Mouse (Mus musculus) CH12.LX (cell line): ENCODE results near the gene Nmnat2. TPM values are rescaled to one million over a fixed set of nuclear protein-coding genes. Genes with fewer than 3 reads are reported as not detected.

Experiments used
- DNase-seq: peaks from one replicate; pipeline ENCODE4 v3.0.0-alpha.2; 2013; ENCODE audit errors: extremely low read depth
- H3K27ac ChIP-seq: 2 replicates; pipeline ENCODE4 v1.5.1; 2012; ENCODE audit warnings: low read depth, mild to moderate bottlenecking, control low read depth, moderate library complexity; ENCODE audit not compliant: insufficient read depth
- H3K27me3 ChIP-seq: replicated peaks from 2 replicates; pipeline ENCODE3; 2012; ENCODE audit warnings: inconsistent platforms
- H3K36me3 ChIP-seq, 2 experiments: replicated peaks in 1 of 2; 2 replicates each; pipeline versions ENCODE3 to v1.6.1; 2012; ENCODE audit warnings: inconsistent platforms in 1 of 2, low read length in 1 of 2, mild to moderate bottlenecking in 1 of 2, mixed read lengths in 1 of 2, moderate library complexity in 1 of 2; ENCODE audit not compliant: control insufficient read depth in 1 of 2, insufficient read depth in 1 of 2
- H3K4me1 ChIP-seq, 2 experiments: 2 replicates each; pipeline ENCODE4 v1.6.1; 2012; ENCODE audit warnings: inconsistent platforms in 1 of 2, moderate library complexity in 1 of 2; ENCODE audit not compliant: insufficient read depth in 2 of 2, control insufficient read depth in 1 of 2
- H3K4me2 ChIP-seq: 2 replicates; pipeline ENCODE4 v1.6.1; 2012; ENCODE audit warnings: low read depth, mild to moderate bottlenecking, control low read depth; ENCODE audit not compliant: poor library complexity, insufficient read depth, severe bottlenecking
- H3K4me3 ChIP-seq, 3 experiments: fragments of 150-350 bp in 1 of 3; sonication (generic) in 1 of 3; replicated peaks in 1 of 3; 2 replicates each; pipeline versions ENCODE3 to v1.5.1; 2011 to 2012; ENCODE audit warnings: low read depth in 2 of 3, low read length in 2 of 3, mild to moderate bottlenecking in 2 of 3, moderate library complexity in 2 of 3, control low read depth in 1 of 3, improper control_type of control experiment in 1 of 3, inconsistent platforms in 1 of 3, mixed read lengths in 1 of 3; ENCODE audit not compliant: poor library complexity in 1 of 3
- H3K79me2 ChIP-seq: replicated peaks from 2 replicates; pipeline ENCODE4 v1.6.1; 2012; ENCODE audit warnings: mild to moderate bottlenecking, moderate library complexity; ENCODE audit not compliant: control insufficient read depth, poor library complexity, insufficient read depth, severe bottlenecking; ENCODE audit errors: extremely low read depth
- H3K9ac ChIP-seq: 2 replicates; pipeline ENCODE4 v1.6.1; 2012; ENCODE audit warnings: low read depth, mild to moderate bottlenecking, control low read depth, moderate library complexity; ENCODE audit not compliant: insufficient read depth
- H3K9me3 ChIP-seq: replicated peaks from 2 replicates; pipeline ENCODE3; 2012; ENCODE audit warnings: low read length, inconsistent platforms, mixed read lengths
- BHLHE40 ChIP-seq: IDR thresholded peaks from 2 replicates; pipeline ENCODE4 v1.6.1; 2011; ENCODE audit warnings: mild to moderate bottlenecking, low read depth, low read length, improper control_type of control experiment
- CHD1 ChIP-seq: IDR thresholded peaks from 2 replicates; pipeline ENCODE4 v1.6.1; 2012; ENCODE audit warnings: low read depth, low read length, improper control_type of control experiment, inconsistent platforms
- ELF1 ChIP-seq: IDR thresholded peaks from 2 replicates; pipeline ENCODE4 v1.6.1; 2014; ENCODE audit warnings: low read depth, mild to moderate bottlenecking, inconsistent platforms, low read length, improper control_type of control experiment
- ETS1 ChIP-seq: conservative IDR thresholded peaks from 2 replicates; pipeline ENCODE4 v1.6.1; 2012; ENCODE audit warnings: low read depth, mild to moderate bottlenecking, inconsistent platforms, low read length, improper control_type of control experiment, moderate library complexity
- GABPA ChIP-seq: IDR thresholded peaks from 2 replicates; pipeline ENCODE4 v1.6.1; 2012; ENCODE audit warnings: low read depth, low read length, improper control_type of control experiment, inconsistent platforms; ENCODE audit not compliant: insufficient replicate concordance
- HCFC1 ChIP-seq: IDR thresholded peaks from 2 replicates; pipeline ENCODE4 v1.6.1; 2012; ENCODE audit warnings: low read depth, mild to moderate bottlenecking, inconsistent platforms, low read length, improper control_type of control experiment
- IRF4 ChIP-seq: IDR thresholded peaks from 2 replicates; pipeline ENCODE4 v1.6.1; 2014; ENCODE audit warnings: low read depth, mild to moderate bottlenecking, inconsistent platforms, low read length, improper control_type of control experiment
- JUN ChIP-seq: IDR thresholded peaks from 2 replicates; pipeline ENCODE4 v1.6.1; 2011; ENCODE audit warnings: low read depth, mild to moderate bottlenecking, low read length, improper control_type of control experiment, moderate library complexity; ENCODE audit not compliant: insufficient read depth
- JUND ChIP-seq: conservative IDR thresholded peaks from 2 replicates; pipeline ENCODE4 v1.6.1; 2011; ENCODE audit warnings: low read depth, low read length, improper control_type of control experiment
- MAFK ChIP-seq: IDR thresholded peaks from 2 replicates; pipeline ENCODE4 v1.6.1; 2011; ENCODE audit warnings: low read length, improper control_type of control experiment; ENCODE audit not compliant: insufficient replicate concordance
- MAZ ChIP-seq: IDR thresholded peaks from 2 replicates; pipeline ENCODE4 v1.6.1; 2012; ENCODE audit warnings: low read depth, mild to moderate bottlenecking, inconsistent platforms, low read length, improper control_type of control experiment, moderate library complexity
- MXI1 ChIP-seq: IDR thresholded peaks from 2 replicates; pipeline ENCODE4 v1.6.1; 2011; ENCODE audit warnings: mild to moderate bottlenecking, low read depth, low read length, improper control_type of control experiment
- NELFE ChIP-seq: IDR thresholded peaks from 2 replicates; pipeline ENCODE4 v1.6.1; 2011; ENCODE audit warnings: low read depth, low read length, improper control_type of control experiment
- NRF1 ChIP-seq: IDR thresholded peaks from 2 replicates; pipeline ENCODE4 v1.6.1; 2014; ENCODE audit warnings: low read depth, mild to moderate bottlenecking, inconsistent platforms, low read length, improper control_type of control experiment, moderate library complexity
- PAX5 ChIP-seq: IDR thresholded peaks from 2 replicates; pipeline ENCODE4 v1.6.1; 2012; ENCODE audit warnings: low read length, inconsistent platforms, mixed read lengths
- RCOR1 ChIP-seq: conservative IDR thresholded peaks from 2 replicates; pipeline ENCODE4 v1.6.1; 2012; ENCODE audit warnings: low read depth, mild to moderate bottlenecking, inconsistent platforms, low read length, improper control_type of control experiment
- SIN3A ChIP-seq: IDR thresholded peaks from 2 replicates; pipeline ENCODE4 v1.6.1; 2012; ENCODE audit warnings: low read length, improper control_type of control experiment, inconsistent platforms
- TBP ChIP-seq: conservative IDR thresholded peaks from 2 replicates; pipeline ENCODE4 v1.6.1; 2011; ENCODE audit warnings: low read depth, low read length, improper control_type of control experiment
- USF1 ChIP-seq: IDR thresholded peaks from 2 replicates; pipeline ENCODE4 v1.6.1; 2014; ENCODE audit warnings: low read depth, mild to moderate bottlenecking, inconsistent platforms, low read length, improper control_type of control experiment
- ZMIZ1 ChIP-seq: IDR thresholded peaks from 2 replicates; pipeline ENCODE4 v1.6.1; 2012; ENCODE audit warnings: low read depth, mild to moderate bottlenecking, inconsistent platforms, low read length, improper control_type of control experiment
- dilution Hi-C: fragments of 300-500 bp; cut with MboI; formaldehyde crosslinking; loops from 2 replicates; pipeline ENCODE4 v1.14.3; 2020; ENCODE audit warnings: low sequenced_read_pairs; ENCODE audit not compliant: extremely low pct_unique_long_range_greater_than_20kb, extremely low pct_ligation_motif_present
- in situ Hi-C: fragments of 300-500 bp; cut with MboI; formaldehyde crosslinking; loops from 3 replicates; pipeline ENCODE4 v1.14.3; 2019; ENCODE audit warnings: low sequenced_read_pairs, low pct_ligation_motif_present, low pct_unique_long_range_greater_than_20kb, mixed read lengths
- polyA plus RNA-seq: library from polyadenylated mRNA; unstranded; fragments of >175 nt; gene quantifications from 2 replicates; pipeline ENCODE4 v1.2.1, GENCODE M21; 2012; ENCODE audit warnings: low read depth; ENCODE audit not compliant: insufficient read length
- total RNA-seq, 2 experiments: library from RNA; depleted of rRNA; stranded (reverse); fragments of 300-350 nt in 1 of 2; fragments of >200 nt in 1 of 2; gene quantifications; 2 replicates each; pipeline ENCODE4 v1.2.3; 2012 to 2014

The Nmnat2 gene
- total and polyA plus RNA-seq, 3 experiments = 0.04 to 0.09 (median 0.09) TPM

DNA sequence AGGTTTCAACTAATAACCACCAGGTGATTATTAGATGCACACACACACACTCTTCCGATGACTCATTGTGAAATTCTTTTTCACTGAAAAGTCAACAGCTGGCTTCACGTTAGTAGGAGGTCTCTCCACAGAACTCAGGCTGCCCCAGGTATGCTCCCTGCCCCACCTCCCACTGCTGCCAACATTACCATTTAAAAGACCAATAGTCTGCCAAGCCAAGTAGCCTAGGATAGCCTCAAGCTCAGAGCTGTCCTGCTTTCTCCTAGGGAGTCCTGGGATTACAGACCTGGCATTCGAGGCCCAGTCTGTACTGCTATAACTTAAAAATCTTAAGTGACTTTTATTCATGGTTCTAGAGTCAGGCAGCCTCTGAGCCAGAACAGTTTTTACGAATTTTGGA is 37.2 kb upstream of the Nmnat2 start:
- Histone ChIP-seq H3K79me2 (no peaks in the 10 kb centered on the region), H3K4me2 (no peak overlapping the region), H3K4me3 (no peak overlapping the region), H3K36me3 (no peaks in the 10 kb centered on the region), H3K27me3 (no peaks in the 10 kb centered on the region), H3K4me1 (peaks cover 7 to 11% of the 10 kb centered on the region in 2 experiments; a peak in 1 of 4 replicates), H3K9me3 (no peaks in the 10 kb centered on the region), H3K27ac (no peak overlapping the region), H3K9ac (no peak overlapping the region)
- DNase-seq = no peak
- in situ Hi-C loops = loop anchor here (25.0 kb wide), 1 partner anchor 380 kb away; no protein-coding TSS in a partner anchor
- no peak for TF ChIP-seq MAFK
- TF ChIP-seq RCOR1 = no peak
- no peak for TF ChIP-seq ZMIZ1
- no peak for TF ChIP-seq PAX5
- TF ChIP-seq ELF1 = no peak
- no peak for TF ChIP-seq JUN
- TF ChIP-seq MAZ = no peak
- dilution Hi-C loops = no loop called here

DNA sequence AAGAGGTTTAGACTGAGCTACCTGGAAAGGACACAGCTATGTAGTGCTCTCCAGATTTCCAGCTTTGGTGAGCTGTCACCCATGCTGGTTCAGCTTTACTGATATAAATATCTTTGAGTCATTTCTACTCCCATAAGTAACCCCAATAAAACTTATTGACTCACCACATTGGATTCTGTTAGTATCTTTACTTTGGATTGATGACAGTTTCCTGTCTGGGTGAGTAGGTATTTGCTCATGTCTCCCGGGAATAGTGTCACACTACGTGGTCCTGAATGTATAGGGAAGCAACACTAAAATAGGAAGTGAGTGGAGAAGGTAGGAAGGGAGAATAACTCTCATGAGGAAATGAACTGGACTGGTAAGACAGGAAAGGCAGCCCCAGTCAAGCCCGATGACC is 33.0 kb upstream of the Nmnat2 start:
- Histone ChIP-seq H3K36me3 (no peaks in the 10 kb centered on the region), H3K79me2 (no peaks in the 10 kb centered on the region), H3K4me1 (peaks cover 3 to 9% of the 10 kb centered on the region in 2 experiments; a peak in 1 of 4 replicates), H3K27me3 (no peaks in the 10 kb centered on the region), H3K9me3 (no peaks in the 10 kb centered on the region), H3K4me2 (no peak overlapping the region), H3K4me3 (no peak overlapping the region), H3K27ac (no peak overlapping the region), H3K9ac (no peak overlapping the region)
- dilution Hi-C loops (no loop called here), in situ Hi-C loops (loop anchor here (25.0 kb wide), 1 partner anchor 384 kb away; no protein-coding TSS in a partner anchor)
- DNase-seq = no peak
- no peak for TF ChIP-seq SIN3A
- TF ChIP-seq BHLHE40 = no peak
- TF ChIP-seq NRF1 = no peak
- TF ChIP-seq CHD1 = no peak
- TF ChIP-seq HCFC1 = no peak
- TF ChIP-seq JUND = no peak
- TF ChIP-seq TBP = no peak
- TF ChIP-seq MXI1 = no peak
- TF ChIP-seq RCOR1 = no peak
- no peak for TF ChIP-seq NELFE
- no peak for TF ChIP-seq MAZ
- no peak for TF ChIP-seq IRF4
- no peak for TF ChIP-seq GABPA
- TF ChIP-seq ETS1 = no peak
- no peak for TF ChIP-seq MAFK
- TF ChIP-seq USF1 = no peak
- no peak for TF ChIP-seq PAX5
